Mouse (Mus musculus): ENCODE results near the gene Lep. TPM values are rescaled to one million over a fixed set of nuclear protein-coding genes. Genes with fewer than 3 reads are reported as not detected.

The Lep gene
- total and polyA plus RNA-seq, 2 experiments from 2014 or later, result not detected

GRCm38 (mm10) chr6:29044029-29044428, 16.0 kb upstream of the Lep start:
- H3K36me3 ChIP-seq (ENCODE audit: insufficient read depth), result no peaks in the 10 kb centered on the region
- TF ChIP-seq CTCF (IDR thresholded peaks at IDR 0.05; ENCODE audit: low read depth), result no peak
- H3K9me3 ChIP-seq (ENCODE audit: low read length), result no peaks in the 10 kb centered on the region
- H3K27ac ChIP-seq (ENCODE audit: low read depth, low read length), result no peak overlapping the region
- H3K4me3 ChIP-seq (ENCODE audit: low read depth, low read length), result no peak overlapping the region
- ATAC-seq, result no peak
- H3K4me2 ChIP-seq (ENCODE audit: low read depth), result no peak overlapping the region
- no peak for DNase-seq
- no peaks in the 10 kb centered on the region for H3K4me1 ChIP-seq (ENCODE audit: insufficient read depth)
- H3K27me3 ChIP-seq (ENCODE audit: insufficient read depth, low read length), result no peaks in the 10 kb centered on the region
- H3K9ac ChIP-seq, result no peak overlapping the region

GRCm38 (mm10) chr6:29049926-29050325, 10.1 kb upstream of the Lep start:
- Histone ChIP-seq H3K27ac (ENCODE audit: low read depth, low read length) (no peak overlapping the region), H3K36me3 (ENCODE audit: insufficient read depth) (no peaks in the 10 kb centered on the region), H3K4me1 (ENCODE audit: insufficient read depth) (no peaks in the 10 kb centered on the region), H3K4me2 (ENCODE audit: low read depth) (no peak overlapping the region), H3K9ac (no peak overlapping the region), H3K9me3 (ENCODE audit: low read length) (no peaks in the 10 kb centered on the region), H3K27me3 (ENCODE audit: insufficient read depth, low read length) (no peaks in the 10 kb centered on the region), H3K4me3 (ENCODE audit: low read depth, low read length) (no peak overlapping the region)
- ATAC-seq (no peak), DNase-seq (no peak)
- no peak for TF ChIP-seq CTCF (IDR thresholded peaks at IDR 0.05; ENCODE audit: low read depth)
- 65% methylated on average over 5 of the region's 5 CpGs for WGBS

DNA sequence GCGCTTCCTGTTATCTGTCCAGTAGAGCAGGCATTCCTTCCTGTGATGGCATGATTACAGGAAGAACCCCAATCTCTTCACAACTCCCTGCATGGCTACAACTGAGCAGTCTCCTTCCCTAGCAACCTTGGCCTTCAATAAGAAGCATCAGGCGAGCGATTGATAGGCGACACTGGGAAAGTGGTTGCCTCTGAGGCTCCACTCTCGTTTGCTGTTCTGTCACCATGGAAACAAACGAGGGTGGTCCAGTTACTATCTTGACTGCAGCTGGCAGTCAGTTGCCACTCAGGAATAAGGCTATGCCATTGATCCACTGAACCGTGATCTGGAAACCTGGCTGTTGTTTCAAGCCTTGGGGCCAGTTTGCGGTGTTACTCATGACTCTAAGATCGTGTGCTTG, 7.8 kb upstream of the Lep start:
- no peak overlapping the region for H3K27ac ChIP-seq (ENCODE audit: low read depth, low read length)
- ATAC-seq (peak; percentile 82), DNase-seq (peak; percentile 46)
- no peaks in the 10 kb centered on the region for H3K9me3 ChIP-seq (ENCODE audit: low read length)
- no peaks in the 10 kb centered on the region for H3K4me1 ChIP-seq (ENCODE audit: insufficient read depth)
- H3K9ac ChIP-seq, result no peak overlapping the region
- no peaks in the 10 kb centered on the region for H3K36me3 ChIP-seq (ENCODE audit: insufficient read depth)
- no peak for TF ChIP-seq CTCF (IDR thresholded peaks at IDR 0.05; ENCODE audit: low read depth)
- 45% methylated on average over 9 of the region's 9 CpGs for WGBS
- H3K27me3 ChIP-seq (ENCODE audit: insufficient read depth, low read length), result no peaks in the 10 kb centered on the region
- H3K4me3 ChIP-seq (ENCODE audit: low read depth, low read length), result no peak overlapping the region
- H3K4me2 ChIP-seq (ENCODE audit: low read depth), result no peak overlapping the region

DNA sequence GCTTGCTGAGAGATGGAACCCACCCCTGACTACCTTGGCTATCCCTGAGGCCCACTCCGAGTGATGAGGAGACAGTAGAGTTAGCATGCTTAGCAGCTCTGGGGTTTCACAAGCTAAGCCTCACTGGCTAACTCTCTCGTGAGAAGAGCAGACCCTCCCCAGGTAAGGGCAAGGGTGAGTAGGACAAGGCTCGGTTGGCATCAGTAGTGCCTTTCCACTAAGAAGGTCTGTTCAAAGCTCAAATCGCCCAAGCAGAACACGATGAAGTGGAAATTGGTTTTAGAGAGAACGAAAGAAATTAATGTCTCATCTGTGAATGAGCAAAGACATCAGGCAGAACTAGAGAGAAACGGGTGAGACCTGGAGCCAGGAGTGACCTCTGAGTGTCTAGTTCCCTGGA, 6.8 kb upstream of the Lep start:
- no peaks in the 10 kb centered on the region for H3K9me3 ChIP-seq (ENCODE audit: low read length)
- H3K36me3 ChIP-seq (ENCODE audit: insufficient read depth), result no peaks in the 10 kb centered on the region
- H3K9ac ChIP-seq, result no peak overlapping the region
- H3K4me3 ChIP-seq (ENCODE audit: low read depth, low read length), result no peak overlapping the region
- ATAC-seq, result no peak
- no peak for TF ChIP-seq CTCF (IDR thresholded peaks at IDR 0.05; ENCODE audit: low read depth)
- H3K4me2 ChIP-seq (ENCODE audit: low read depth), result no peak overlapping the region
- H3K27ac ChIP-seq (ENCODE audit: low read depth, low read length), result no peak overlapping the region
- DNase-seq, result no peak
- no peaks in the 10 kb centered on the region for H3K4me1 ChIP-seq (ENCODE audit: insufficient read depth)
- H3K27me3 ChIP-seq (ENCODE audit: insufficient read depth, low read length), result no peaks in the 10 kb centered on the region
- 84% methylated on average over 7 of the region's 7 CpGs for WGBS

- no peak overlapping the region for H3K27ac ChIP-seq (ENCODE audit: low read depth, low read length)
- no peak for ATAC-seq
- H3K27me3 ChIP-seq (ENCODE audit: insufficient read depth, low read length), result no peaks in the 10 kb centered on the region
- no peaks in the 10 kb centered on the region for H3K9me3 ChIP-seq (ENCODE audit: low read length)
- no peak overlapping the region for H3K9ac ChIP-seq
- H3K4me1 ChIP-seq (ENCODE audit: insufficient read depth), result no peaks in the 10 kb centered on the region
- TF ChIP-seq CTCF (IDR thresholded peaks at IDR 0.05; ENCODE audit: low read depth), result no peak
- H3K4me3 ChIP-seq (ENCODE audit: low read depth, low read length), result no peak overlapping the region
- no peak overlapping the region for H3K4me2 ChIP-seq (ENCODE audit: low read depth)
- DNase-seq, result no peak
- WGBS, result 86% methylated on average over 7 of the region's 7 CpGs
- H3K36me3 ChIP-seq (ENCODE audit: insufficient read depth), result no peaks in the 10 kb centered on the region
These were observed 3.6 kb upstream of the Lep start for GRCm38 (mm10) chr6:29056377-29056776.

DNA sequence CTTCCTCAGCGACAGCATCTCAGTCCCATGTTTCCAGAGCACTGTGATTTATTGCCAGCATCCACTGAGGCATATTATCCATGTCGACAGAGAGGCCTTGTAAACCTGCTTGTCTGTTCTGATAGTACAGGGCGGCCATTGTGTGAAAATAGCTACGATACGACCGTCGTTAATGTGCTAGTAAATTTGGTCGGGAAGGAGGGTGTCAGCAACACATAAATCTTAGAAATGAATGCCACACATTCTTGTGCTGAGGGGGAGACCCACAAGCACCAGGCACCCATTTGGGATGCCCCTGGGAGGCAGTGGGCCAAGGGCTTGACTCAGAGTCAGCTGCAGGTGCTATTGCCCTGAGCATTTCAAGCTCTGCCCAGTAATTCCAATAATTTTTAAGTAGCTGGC, 6.4 kb downstream of the Lep start:
- 56% methylated on average over 8 of the region's 8 CpGs for WGBS

DNA sequence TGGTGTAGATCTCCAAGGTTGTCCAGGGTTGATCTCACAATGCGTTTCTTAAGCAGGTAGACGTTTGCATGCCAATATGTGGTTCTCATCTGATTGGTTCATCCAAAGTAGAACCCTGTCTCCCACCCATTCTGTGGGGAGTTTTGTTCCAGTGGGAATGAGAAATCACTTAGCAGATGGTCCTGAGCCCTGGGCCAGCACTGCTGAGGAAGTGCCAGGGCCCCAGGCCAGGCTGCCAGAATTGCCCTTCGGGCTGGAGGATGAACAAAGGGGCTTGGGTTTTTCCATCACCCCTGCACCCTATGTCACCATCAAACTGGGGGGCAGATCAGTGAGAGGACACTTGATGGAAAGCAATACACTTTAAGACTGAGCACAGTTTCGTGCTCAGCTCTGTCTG, 12.2 kb downstream of the Lep start:
- H3K4me3 ChIP-seq (ENCODE audit: low read depth, low read length), result no peak overlapping the region
- no peaks in the 10 kb centered on the region for H3K27me3 ChIP-seq (ENCODE audit: insufficient read depth, low read length)
- peak; percentile 60 for ATAC-seq
- DNase-seq, result no peak
- 62% methylated on average over 4 of the region's 4 CpGs for WGBS
- H3K9me3 ChIP-seq (ENCODE audit: low read length), result no peaks in the 10 kb centered on the region
- H3K36me3 ChIP-seq (ENCODE audit: insufficient read depth), result no peaks in the 10 kb centered on the region
- no peaks in the 10 kb centered on the region for H3K4me1 ChIP-seq (ENCODE audit: insufficient read depth)
- no peak overlapping the region for H3K27ac ChIP-seq (ENCODE audit: low read depth, low read length)
- H3K4me2 ChIP-seq (ENCODE audit: low read depth), result no peak overlapping the region
- no peak for TF ChIP-seq CTCF (IDR thresholded peaks at IDR 0.05; ENCODE audit: low read depth)
- no peak overlapping the region for H3K9ac ChIP-seq

More for the DNA sequence above, 6.4 kb downstream of the Lep start:
- Histone ChIP-seq H3K4me2 (ENCODE audit: low read depth) (no peak overlapping the region), H3K36me3 (ENCODE audit: insufficient read depth) (no peaks in the 10 kb centered on the region), H3K4me3 (ENCODE audit: low read depth, low read length) (no peak overlapping the region), H3K9me3 (ENCODE audit: low read length) (no peaks in the 10 kb centered on the region), H3K9ac (no peak overlapping the region), H3K4me1 (ENCODE audit: insufficient read depth) (no peaks in the 10 kb centered on the region), H3K27me3 (ENCODE audit: insufficient read depth, low read length) (no peaks in the 10 kb centered on the region), H3K27ac (ENCODE audit: low read depth, low read length) (no peak overlapping the region)
- DNase-seq (no peak), ATAC-seq (no peak)
- no peak for TF ChIP-seq CTCF (IDR thresholded peaks at IDR 0.05; ENCODE audit: low read depth)
